Mouse (Mus musculus): ENCODE data around the gene Clk2. TPM values are rescaled to one million over a fixed set of nuclear protein-coding genes. Genes with fewer than 3 reads are reported as not detected.

Gene Clk2
- polyA plus RNA-seq, 1 experiment from 2014 or later, result 25.3 TPM

GRCm38 (mm10) chr3:89206079-89206478, 41.5 kb downstream of the Clk2 start:
- Histone ChIP-seq H3K9ac (ENCODE audit: low read length) (no peak overlapping the region), H3K36me3 (ENCODE audit: control insufficient read depth, insufficient read depth, low read length) (peaks cover 67% of the 10 kb centered on the region), H3K27ac (ENCODE audit: low read depth) (no peak overlapping the region), H3K4me3 (ENCODE audit: low read depth, low read length) (no peak overlapping the region), H3K27me3 (replicated peaks; ENCODE audit: control insufficient read depth, insufficient read depth, low read length) (no peaks in the 10 kb centered on the region), H3K9me3 (ENCODE audit: control insufficient read depth, low read length) (no peaks in the 10 kb centered on the region), H3K4me1 (replicated peaks; ENCODE audit: control insufficient read depth, insufficient read depth, low read length) (peaks cover 4% of the 10 kb centered on the region), H3K4me2 (ENCODE audit: low read length) (no peak overlapping the region)
- no peak for DNase-seq (ENCODE audit: low spot score)
- ATAC-seq (replicated peaks; ENCODE audit: low FRiP score, low TSS enrichment, low read depth), result no peak
- 95% methylated on average over 7 of the region's 7 CpGs for WGBS

GRCm38 (mm10) chr3:89206695-89207094, 42.1 kb downstream of the Clk2 start:
- no peak overlapping the region for H3K4me2 ChIP-seq (ENCODE audit: low read length)
- H3K27me3 ChIP-seq (replicated peaks; ENCODE audit: control insufficient read depth, insufficient read depth, low read length), result no peaks in the 10 kb centered on the region
- H3K4me3 ChIP-seq (ENCODE audit: low read depth, low read length), result no peak overlapping the region
- peaks cover 4% of the 10 kb centered on the region for H3K4me1 ChIP-seq (replicated peaks; ENCODE audit: control insufficient read depth, insufficient read depth, low read length)
- 87% methylated on average over 2 of the region's 2 CpGs for WGBS
- H3K9me3 ChIP-seq (ENCODE audit: control insufficient read depth, low read length), result no peaks in the 10 kb centered on the region
- H3K36me3 ChIP-seq (ENCODE audit: control insufficient read depth, insufficient read depth, low read length), result peaks cover 67% of the 10 kb centered on the region
- ATAC-seq (replicated peaks; ENCODE audit: low FRiP score, low TSS enrichment, low read depth) (no peak), DNase-seq (ENCODE audit: low spot score) (no peak)
- H3K27ac ChIP-seq (ENCODE audit: low read depth), result no peak overlapping the region
- no peak overlapping the region for H3K9ac ChIP-seq (ENCODE audit: low read length)

- Histone ChIP-seq H3K9ac (ENCODE audit: low read length) (no peak overlapping the region), H3K27me3 (replicated peaks; ENCODE audit: control insufficient read depth, insufficient read depth, low read length) (no peaks in the 10 kb centered on the region), H3K27ac (ENCODE audit: low read depth) (no peak overlapping the region), H3K4me2 (ENCODE audit: low read length) (no peak overlapping the region), H3K4me3 (ENCODE audit: low read depth, low read length) (no peak overlapping the region), H3K4me1 (replicated peaks; ENCODE audit: control insufficient read depth, insufficient read depth, low read length) (peaks cover 11% of the 10 kb centered on the region), H3K9me3 (ENCODE audit: control insufficient read depth, low read length) (no peaks in the 10 kb centered on the region), H3K36me3 (ENCODE audit: control insufficient read depth, insufficient read depth, low read length) (peaks cover 67% of the 10 kb centered on the region)
- WGBS, result 93% methylated on average over 13 of the region's 13 CpGs
- DNase-seq (ENCODE audit: low spot score), result no peak
- ATAC-seq (replicated peaks; ENCODE audit: low FRiP score, low TSS enrichment, low read depth), result no peak
Observed at GRCm38 (mm10) chr3:89208075-89208657, 43.6 kb downstream of the Clk2 start.

GRCm38 (mm10) chr3:89208736-89209135, 44.1 kb downstream of the Clk2 start:
- peaks cover 9% of the 10 kb centered on the region for H3K4me1 ChIP-seq (replicated peaks; ENCODE audit: control insufficient read depth, insufficient read depth, low read length)
- 84% methylated on average over 6 of the region's 6 CpGs for WGBS

GRCm38 (mm10) chr3:89209731-89210130, 45.1 kb downstream of the Clk2 start:
- Histone ChIP-seq H3K4me1 (replicated peaks; ENCODE audit: control insufficient read depth, insufficient read depth, low read length) (peaks cover 10% of the 10 kb centered on the region), H3K36me3 (ENCODE audit: control insufficient read depth, insufficient read depth, low read length) (peaks cover 61% of the 10 kb centered on the region), H3K4me3 (ENCODE audit: low read depth, low read length) (no peak overlapping the region), H3K27ac (ENCODE audit: low read depth) (no peak overlapping the region), H3K9ac (ENCODE audit: low read length) (no peak overlapping the region), H3K27me3 (replicated peaks; ENCODE audit: control insufficient read depth, insufficient read depth, low read length) (no peaks in the 10 kb centered on the region), H3K9me3 (ENCODE audit: control insufficient read depth, low read length) (no peaks in the 10 kb centered on the region), H3K4me2 (ENCODE audit: low read length) (no peak overlapping the region)
- ATAC-seq (replicated peaks; ENCODE audit: low FRiP score, low TSS enrichment, low read depth) (no peak), DNase-seq (ENCODE audit: low spot score) (no peak)
- WGBS, result 91% methylated on average over 7 of the region's 7 CpGs

More at GRCm38 (mm10) chr3:89208736-89209135, 44.1 kb downstream of the Clk2 start:
- Histone ChIP-seq H3K9ac (ENCODE audit: low read length) (no peak overlapping the region), H3K4me3 (ENCODE audit: low read depth, low read length) (no peak overlapping the region), H3K9me3 (ENCODE audit: control insufficient read depth, low read length) (no peaks in the 10 kb centered on the region), H3K27ac (ENCODE audit: low read depth) (no peak overlapping the region), H3K4me2 (ENCODE audit: low read length) (no peak overlapping the region), H3K27me3 (replicated peaks; ENCODE audit: control insufficient read depth, insufficient read depth, low read length) (no peaks in the 10 kb centered on the region), H3K36me3 (ENCODE audit: control insufficient read depth, insufficient read depth, low read length) (peaks cover 67% of the 10 kb centered on the region)
- ATAC-seq (replicated peaks; ENCODE audit: low FRiP score, low TSS enrichment, low read depth) (no peak), DNase-seq (ENCODE audit: low spot score) (no peak)

GRCm38 (mm10) chr3:89210162-89210561, 45.6 kb downstream of the Clk2 start:
- no peak for DNase-seq (ENCODE audit: low spot score)
- H3K9me3 ChIP-seq (ENCODE audit: control insufficient read depth, low read length), result no peaks in the 10 kb centered on the region
- no peak overlapping the region for H3K27ac ChIP-seq (ENCODE audit: low read depth)
- WGBS, result 73% methylated on average over 13 of the region's 13 CpGs
- no peaks in the 10 kb centered on the region for H3K27me3 ChIP-seq (replicated peaks; ENCODE audit: control insufficient read depth, insufficient read depth, low read length)
- H3K4me1 ChIP-seq (replicated peaks; ENCODE audit: control insufficient read depth, insufficient read depth, low read length), result peaks cover 15% of the 10 kb centered on the region
- H3K36me3 ChIP-seq (ENCODE audit: control insufficient read depth, insufficient read depth, low read length), result peaks cover 57% of the 10 kb centered on the region
- no peak overlapping the region for H3K4me2 ChIP-seq (ENCODE audit: low read length)
- no peak overlapping the region for H3K9ac ChIP-seq (ENCODE audit: low read length)
- no peak for ATAC-seq (replicated peaks; ENCODE audit: low FRiP score, low TSS enrichment, low read depth)
- no peak overlapping the region for H3K4me3 ChIP-seq (ENCODE audit: low read depth, low read length)

- Histone ChIP-seq H3K4me1 (replicated peaks; ENCODE audit: control insufficient read depth, insufficient read depth, low read length) (peaks cover 20% of the 10 kb centered on the region), H3K27me3 (replicated peaks; ENCODE audit: control insufficient read depth, insufficient read depth, low read length) (no peaks in the 10 kb centered on the region), H3K4me3 (ENCODE audit: low read depth, low read length) (no peak overlapping the region), H3K9ac (ENCODE audit: low read length) (no peak overlapping the region), H3K9me3 (ENCODE audit: control insufficient read depth, low read length) (no peaks in the 10 kb centered on the region), H3K4me2 (ENCODE audit: low read length) (no peak overlapping the region), H3K27ac (ENCODE audit: low read depth) (no peak overlapping the region), H3K36me3 (ENCODE audit: control insufficient read depth, insufficient read depth, low read length) (peaks cover 52% of the 10 kb centered on the region)
- 72% methylated on average over 7 of the region's 7 CpGs for WGBS
- DNase-seq (ENCODE audit: low spot score) (no peak), ATAC-seq (replicated peaks; ENCODE audit: low FRiP score, low TSS enrichment, low read depth) (no peak)
Observed at GRCm38 (mm10) chr3:89210731-89211130, 46.1 kb downstream of the Clk2 start.

GRCm38 (mm10) chr3:89213803-89214530, 49.4 kb downstream of the Clk2 start:
- Histone ChIP-seq H3K27ac (ENCODE audit: low read depth) (peak overlapping the region; percentile 99), H3K4me3 (ENCODE audit: low read depth, low read length) (peak overlapping the region; percentile 95), H3K4me2 (ENCODE audit: low read length) (peak overlapping the region; percentile 81), H3K9me3 (ENCODE audit: control insufficient read depth, low read length) (no peaks in the 10 kb centered on the region), H3K27me3 (replicated peaks; ENCODE audit: control insufficient read depth, insufficient read depth, low read length) (no peaks in the 10 kb centered on the region), H3K9ac (ENCODE audit: low read length) (peak overlapping the region; percentile 85), H3K36me3 (ENCODE audit: control insufficient read depth, insufficient read depth, low read length) (peaks cover 21% of the 10 kb centered on the region), H3K4me1 (replicated peaks; ENCODE audit: control insufficient read depth, insufficient read depth, low read length) (peaks cover 21% of the 10 kb centered on the region)
- peak; percentile 91 for ATAC-seq (replicated peaks; ENCODE audit: low FRiP score, low TSS enrichment, low read depth)
- DNase-seq (ENCODE audit: low spot score), result peak; percentile 94
- WGBS, result under 1% methylated on average over 65 of the region's 69 CpGs

Data from intestine, embryonic 14.5 days (tissue).